Mouse (Mus musculus) cortical plate, adult 2 months (tissue): ENCODE results near the gene Zfp738. TPM values are rescaled to one million over a fixed set of nuclear protein-coding genes. Genes with fewer than 3 reads are reported as not detected.
"Not testable (repeated sequence)": the region's sequence is repeated elsewhere in the genome, so short reads cannot be mapped to it uniquely, and the experiment has no call there.

ENCODE experiments used
- H3K27ac ChIP-seq: fragments of 200-500 bp; 2 replicates; pipeline ENCODE4 v1.5.1; 2012; ENCODE audit warnings: low read length, control low read depth, inconsistent platforms; ENCODE audit not compliant: insufficient read depth
- H3K4me1 ChIP-seq: fragments of 200-500 bp; 2 replicates; pipeline ENCODE4 v1.6.1; 2011; ENCODE audit warnings: low read length; ENCODE audit not compliant: control insufficient read depth, insufficient read depth
- H3K4me3 ChIP-seq: fragments of 200-500 bp; 2 replicates; pipeline ENCODE4 v1.5.1; 2011; ENCODE audit warnings: mild to moderate bottlenecking, low read length, control low read depth; ENCODE audit not compliant: insufficient read depth
- CTCF ChIP-seq: fragments of 200-500 bp; IDR thresholded peaks from 2 replicates; pipeline ENCODE4 v1.5.1; 2011; ENCODE audit warnings: mild to moderate bottlenecking, control low read depth, low read length; ENCODE audit not compliant: insufficient read depth; ENCODE audit errors: extremely low read depth
- POLR2A ChIP-seq: fragments of 200-500 bp; IDR thresholded peaks from 2 replicates; pipeline ENCODE4 v1.6.1; 2011; ENCODE audit warnings: mild to moderate bottlenecking, low read length, control low read depth; ENCODE audit not compliant: insufficient read depth; ENCODE audit errors: extremely low read depth
- polyA plus RNA-seq: library from polyadenylated mRNA; depleted of rRNA; stranded (reverse); fragments of >200 nt; gene quantifications from 2 replicates; pipeline ENCODE4 v1.2.3, GENCODE M21; 2012; rRNA removed

Zfp738 gene
- 11.9 and 13.8 TPM in 2 replicates for polyA plus RNA-seq

DNA sequence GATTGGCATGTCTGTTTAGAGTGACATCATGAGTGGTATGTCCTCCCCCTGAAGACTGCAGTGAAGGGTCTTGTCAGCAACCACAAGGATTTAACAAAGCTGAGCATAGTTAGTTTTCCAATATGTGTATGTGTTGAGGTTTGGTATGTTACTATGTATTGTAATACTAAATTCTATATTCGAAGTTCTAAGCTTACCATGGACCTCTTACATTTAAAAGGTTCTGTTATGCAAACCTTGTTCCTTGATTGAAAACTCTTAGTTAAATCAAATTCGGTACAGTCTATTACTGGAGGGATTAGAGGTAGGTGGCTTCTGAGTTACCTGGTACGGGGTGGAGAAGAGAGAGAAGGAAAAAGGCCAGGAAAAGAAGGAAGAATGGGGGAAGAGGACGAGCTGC lies at the start of gene Zfp738:
Gene Zfp738 (minus strand): TSS at position 101 of the 400 bp plus-strand sequence.
- H3K4me3 ChIP-seq: no peak within 1 kb of the TSS
- H3K4me1 ChIP-seq: no peaks in the 10 kb centered on the region
- TF ChIP-seq POLR2A (no peak), CTCF (no peak)
- H3K27ac ChIP-seq: no peak within 1 kb of the TSS

- not testable (repeated sequence) for H3K27ac ChIP-seq, H3K4me1 ChIP-seq
These were observed 47.5 kb upstream of the Zfp738 start for GRCm38 (mm10) chr13:67734391-67734790.

DNA sequence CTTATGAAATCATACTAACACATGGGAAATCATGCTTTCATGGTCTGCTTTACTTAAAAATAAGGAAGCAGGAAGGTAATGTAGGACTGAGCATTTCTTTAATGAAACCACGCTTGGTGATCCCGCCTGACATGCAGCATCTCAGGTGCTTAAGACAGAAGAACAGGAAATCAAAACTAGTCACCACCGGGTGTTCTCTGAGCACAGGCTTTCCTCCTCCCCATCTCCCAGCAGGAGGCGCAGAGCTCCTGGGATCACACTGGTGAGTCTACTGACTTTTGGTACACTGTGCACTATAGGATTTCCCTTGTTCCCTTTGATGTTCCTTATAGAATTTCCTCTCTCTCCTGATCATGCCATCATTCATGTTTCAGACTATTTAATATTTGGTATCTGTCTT lies 42.6 kb upstream of the Zfp738 start:
- H3K27ac ChIP-seq, H3K4me1 ChIP-seq: not testable (repeated sequence)
- peak overlapping the region; percentile 93 for H3K4me3 ChIP-seq
- TF ChIP-seq CTCF: peak; percentile 31; the same call in 1 of the 2 replicates

More at GRCm38 (mm10) chr13:67734391-67734790, 47.5 kb upstream of the Zfp738 start:
- not testable (repeated sequence) for H3K4me3 ChIP-seq

- Histone ChIP-seq H3K4me1 (peaks cover 3% of the 10 kb centered on the region), H3K27ac (no peak within 1 kb of the TSS), H3K4me3 (peak within 1 kb of the TSS; percentile 93)
- TF ChIP-seq CTCF: no peak
These were observed 41.9 kb upstream of the Zfp738 start, which contains the start of gene Zfp65 for GRCm38 (mm10) chr13:67728641-67729318. TSS of gene Zfp65 (minus strand) at chr13:67729173.

DNA sequence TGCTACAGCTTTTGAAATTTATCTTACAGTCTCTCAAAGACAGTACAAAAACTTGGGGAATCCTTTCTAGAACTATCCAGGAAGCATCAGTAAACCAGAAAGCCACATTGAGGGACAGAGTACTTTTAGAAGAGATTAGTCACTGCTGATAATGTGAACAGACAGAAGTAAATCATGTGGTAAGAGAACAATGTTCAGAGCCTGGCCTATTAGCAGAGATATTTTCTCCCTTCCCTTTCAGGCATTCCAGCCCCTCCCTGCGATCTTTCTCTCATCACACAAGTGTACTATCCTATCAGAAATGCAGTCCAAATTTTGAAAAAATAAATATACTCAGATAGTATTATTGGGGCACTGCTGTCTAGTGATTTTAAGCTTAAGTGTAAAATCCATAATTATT lies 41.2 kb upstream of the Zfp738 start:
- no peak overlapping the region for H3K27ac ChIP-seq
- TF ChIP-seq CTCF (no peak), POLR2A (no peak)
- H3K4me1 ChIP-seq: peaks cover 4% of the 10 kb centered on the region
- H3K4me3 ChIP-seq: peak overlapping the region; percentile 93; the same call in 1 of the 2 replicates

DNA sequence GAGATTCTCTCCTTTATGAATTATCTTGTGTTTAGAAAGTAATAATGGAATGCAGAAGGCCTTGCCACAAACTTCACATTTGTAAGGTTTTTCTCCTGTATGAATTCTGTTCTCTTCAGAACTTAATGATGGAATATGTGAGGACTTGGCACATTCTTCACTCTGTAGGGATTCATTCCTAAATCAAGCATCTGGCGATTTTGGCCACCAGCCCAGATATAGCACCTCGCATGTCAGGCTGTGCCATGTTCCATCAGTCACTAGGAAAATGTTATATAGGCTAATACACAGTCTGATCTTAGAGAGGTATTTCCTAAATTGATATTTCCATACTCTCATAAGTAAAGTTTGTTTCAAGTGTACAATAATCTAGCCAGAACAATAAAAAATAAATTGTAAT lies 38.5 kb upstream of the Zfp738 start:
- not testable (repeated sequence) for H3K4me3 ChIP-seq, H3K4me1 ChIP-seq, H3K27ac ChIP-seq

GRCm38 (mm10) chr13:67723848-67724479 lies 37.1 kb upstream of the Zfp738 start:
- peaks cover 1% of the 10 kb centered on the region; the same call in 1 of the 2 replicates for H3K4me1 ChIP-seq
- TF ChIP-seq CTCF: no peak
- peak; percentile 67 for TF ChIP-seq POLR2A
- peak overlapping the region; percentile 71 for H3K4me3 ChIP-seq
- H3K27ac ChIP-seq: no peak overlapping the region

DNA sequence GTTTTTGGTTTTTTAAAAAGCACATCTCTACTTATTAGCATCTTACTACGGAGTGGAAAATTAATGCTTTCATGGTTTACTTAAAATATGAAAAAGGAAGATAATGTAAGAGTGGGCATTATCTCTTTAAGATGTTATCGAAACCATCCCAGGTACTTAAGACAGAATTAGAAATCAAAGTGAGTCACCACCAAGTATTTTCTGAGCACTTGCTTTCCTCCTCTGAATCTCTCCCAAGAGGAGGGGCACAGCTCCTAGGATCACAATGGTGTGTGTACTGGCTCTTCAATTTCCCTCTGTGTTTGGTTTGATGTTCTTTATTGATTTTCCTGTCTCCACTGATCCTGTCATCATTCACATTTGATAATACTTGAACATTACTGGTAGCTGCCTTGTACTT lies 3.0 kb downstream of the Zfp738 start:
- H3K27ac ChIP-seq, H3K4me1 ChIP-seq: not testable (repeated sequence)
- H3K4me3 ChIP-seq: peak overlapping the region; percentile 63; the same call in 1 of the 2 replicates

- H3K27ac ChIP-seq, H3K4me1 ChIP-seq: not testable (repeated sequence)
- peak overlapping the region; percentile 63 for H3K4me3 ChIP-seq
- peak; percentile 70; the same call in 1 of the 2 replicates for TF ChIP-seq POLR2A
These were observed 3.7 kb downstream of the Zfp738 start for GRCm38 (mm10) chr13:67682959-67683735.

- no peak overlapping the region for H3K27ac ChIP-seq
These were observed 12.0 kb downstream of the Zfp738 start for GRCm38 (mm10) chr13:67674902-67675301.

DNA sequence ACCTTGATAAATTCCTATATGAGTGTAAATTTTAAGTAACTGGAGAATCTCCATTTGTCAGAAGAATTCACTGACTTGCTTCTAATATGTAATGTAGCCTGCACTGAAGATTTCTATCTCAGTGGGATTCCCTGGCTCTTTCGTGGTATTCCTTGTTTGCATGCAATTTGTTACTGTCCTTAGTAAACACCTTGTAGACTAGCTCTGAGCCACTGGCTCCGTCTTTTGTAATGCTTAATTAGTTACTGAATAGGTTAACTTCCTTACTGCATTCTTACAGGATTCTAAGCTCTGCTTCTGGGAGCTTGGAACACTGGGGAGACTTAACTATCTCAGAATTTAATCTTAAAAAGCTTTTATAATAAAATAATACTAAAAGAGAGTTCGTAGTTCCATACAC lies 34.4 kb downstream of the Zfp738 start:
- H3K4me3 ChIP-seq: no peak overlapping the region
- H3K4me1 ChIP-seq: no peaks in the 10 kb centered on the region
- TF ChIP-seq CTCF: no peak
- TF ChIP-seq POLR2A: no peak
- H3K27ac ChIP-seq: no peak overlapping the region

More at GRCm38 (mm10) chr13:67674902-67675301, 12.0 kb downstream of the Zfp738 start:
- H3K4me1 ChIP-seq: no peaks in the 10 kb centered on the region
- H3K4me3 ChIP-seq: no peak overlapping the region
- TF ChIP-seq POLR2A: no peak
